21 mouse cellular contexts compared by ENCODE assay signal in genomic region chr2:141228809-141229208, GRCm38 (mm10).
"Had no signal": no experiment of that assay in that cellular context is flagged by ENCODE, and none has a peak within 500 bp of the region (broad histone marks: within the 10 kb centered on the region; RNA-seq: fewer than 3 reads in every experiment).

No protein-coding gene starts in this region.

- ATAC-seq: liver, postnatal 0 days; lung, postnatal 0 days; midbrain, embryonic 16.5 days had no signal

- H3K4me1 ChIP-seq: liver, embryonic 13.5 days; liver, embryonic 15.5 days; lung, embryonic 15.5 days; megakaryocyte, embryonic 14.5 days; neural tube, embryonic 12.5 days; stomach, embryonic 15.5 days had no signal

- H3K4me3 ChIP-seq: liver, embryonic 13.5 days; liver, embryonic 15.5 days; lung, embryonic 15.5 days; megakaryocyte, embryonic 14.5 days; midbrain, embryonic 12.5 days; neural tube, embryonic 12.5 days; stomach, embryonic 15.5 days had no signal

- H3K27me3 ChIP-seq: liver, embryonic 13.5 days; liver, embryonic 15.5 days; lung, embryonic 15.5 days; megakaryocyte, embryonic 14.5 days; midbrain, embryonic 12.5 days; neural tube, embryonic 12.5 days; stomach, embryonic 15.5 days had no signal

- H3K9ac ChIP-seq: liver, embryonic 13.5 days; liver, embryonic 15.5 days; liver, postnatal 0 days; lung, embryonic 15.5 days; midbrain, embryonic 12.5 days; neural tube, embryonic 12.5 days; stomach, embryonic 15.5 days had no signal

- H3K9me3 ChIP-seq: liver, embryonic 13.5 days; liver, embryonic 15.5 days; lung, embryonic 15.5 days; megakaryocyte, embryonic 14.5 days; midbrain, embryonic 12.5 days; neural tube, embryonic 12.5 days; stomach, embryonic 15.5 days had no signal

- DNase-seq: liver, embryonic 13.5 days; liver, postnatal 0 days; lung, adult 2 months; lung, postnatal 14 days; lung, postnatal 36 days; midbrain, embryonic 14.5 days; retina, postnatal 1 day; thymus, adult 18-20 months; thymus, postnatal 14 days; thymus, postnatal 36 days had no signal

- H3K36me3 ChIP-seq: liver, embryonic 13.5 days; liver, embryonic 15.5 days; lung, embryonic 15.5 days; midbrain, embryonic 12.5 days; neural tube, embryonic 12.5 days; stomach, embryonic 15.5 days had no signal

- H3K4me2 ChIP-seq: liver, embryonic 11.5 days; liver, embryonic 13.5 days; liver, embryonic 15.5 days; lung, embryonic 15.5 days; midbrain, embryonic 12.5 days; neural tube, embryonic 12.5 days; stomach, embryonic 15.5 days had no signal

- H3K27ac ChIP-seq: liver, embryonic 13.5 days; liver, embryonic 15.5 days; lung, embryonic 15.5 days; macrophage; midbrain, embryonic 12.5 days; neural tube, embryonic 12.5 days; stomach, embryonic 15.5 days; stomach, postnatal 0 days had no signal
